Mouse (Mus musculus): ENCODE measurements at regions not wholly inside any gene's neighbourhood (a gene's known extent, or its start where the extent isn't known, plus 50 kb on each side); places are given as distances from the start of the nearest gene placed in this dataset.

DNA sequence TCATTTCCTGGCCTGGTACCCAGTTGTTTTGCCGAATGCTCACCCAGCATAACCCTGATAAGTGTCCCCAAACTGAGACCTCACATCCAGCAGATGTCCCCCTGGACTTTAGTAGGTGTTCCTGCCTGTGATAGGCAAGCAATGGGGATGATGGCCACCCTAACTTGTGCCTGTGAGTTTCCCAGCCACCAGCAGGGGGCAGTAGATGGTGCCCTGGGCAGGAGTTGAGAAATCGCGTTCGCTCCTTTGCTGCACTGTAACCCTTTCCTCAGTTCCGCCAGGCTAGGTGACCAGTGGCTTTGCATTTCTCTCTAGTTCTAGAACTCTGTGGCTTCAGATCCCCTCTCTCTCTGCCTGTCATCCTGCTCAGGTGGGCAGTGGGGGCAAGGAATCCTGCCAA lies 137.9 kb upstream of the Zc3h12a start:
- DNase-seq, result peak; percentile 3

DNA sequence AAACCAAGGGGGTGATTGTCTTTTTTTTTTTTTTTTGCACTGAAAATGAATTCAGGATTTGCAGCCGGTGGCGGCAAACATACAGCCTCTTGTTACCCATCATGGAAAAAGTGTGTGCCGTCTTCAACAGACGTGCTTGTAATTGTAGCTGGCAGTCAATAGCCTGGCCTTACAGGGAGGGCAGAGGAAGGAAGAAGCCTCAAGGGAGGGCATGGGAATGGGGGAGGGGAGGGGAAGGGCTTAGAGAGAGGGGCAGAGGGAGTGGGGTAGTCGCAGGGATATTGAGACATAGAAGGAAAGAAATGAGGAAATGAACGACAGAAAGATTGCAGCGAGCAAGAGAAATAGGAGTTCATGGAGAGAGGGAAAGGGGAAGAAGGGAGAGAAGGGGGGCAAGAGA lies 137.4 kb upstream of the Zc3h12a start:
- no peak for DNase-seq

DNA sequence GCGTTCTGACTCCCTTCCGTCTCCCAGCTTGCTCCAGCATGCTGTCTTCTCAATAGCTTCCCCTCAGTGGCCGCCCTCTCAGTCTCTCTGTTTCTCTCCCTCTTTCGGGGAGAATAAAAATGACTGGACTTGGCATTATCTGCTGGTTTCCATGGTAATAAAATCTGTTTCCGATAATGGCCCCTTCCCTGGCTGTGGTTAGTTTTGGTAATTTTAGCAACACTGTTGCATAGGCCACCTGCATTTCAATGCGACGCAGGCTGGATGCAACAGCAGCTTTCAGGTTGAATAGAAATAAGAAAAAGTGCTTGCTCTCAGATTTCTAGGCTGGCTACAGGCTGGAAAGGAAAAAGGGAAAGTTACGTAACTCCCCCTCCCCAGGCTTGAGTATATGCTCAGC lies 133.9 kb upstream of the Zc3h12a start:
- DNase-seq, result no peak

DNA sequence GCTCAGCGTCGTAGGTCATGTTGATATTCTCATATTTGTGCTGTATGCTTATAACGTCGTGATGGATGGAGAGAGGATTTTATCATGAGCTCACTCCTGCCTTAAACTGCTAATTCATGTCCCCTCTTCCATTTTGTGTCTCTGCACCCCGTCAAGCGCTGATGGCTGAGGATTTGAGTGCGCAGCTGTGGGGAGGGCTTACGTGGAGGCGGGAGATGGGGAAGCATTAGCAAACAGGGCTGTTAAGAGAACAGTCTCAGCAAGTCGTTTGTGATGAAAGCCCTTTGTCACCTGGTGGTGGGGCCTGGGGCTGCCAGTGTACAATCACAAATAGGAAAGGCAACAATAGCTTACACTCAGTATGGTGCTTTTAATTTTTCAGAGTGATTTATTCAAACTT lies 131.7 kb upstream of the Zc3h12a start:
- DNase-seq, result no peak

DNA sequence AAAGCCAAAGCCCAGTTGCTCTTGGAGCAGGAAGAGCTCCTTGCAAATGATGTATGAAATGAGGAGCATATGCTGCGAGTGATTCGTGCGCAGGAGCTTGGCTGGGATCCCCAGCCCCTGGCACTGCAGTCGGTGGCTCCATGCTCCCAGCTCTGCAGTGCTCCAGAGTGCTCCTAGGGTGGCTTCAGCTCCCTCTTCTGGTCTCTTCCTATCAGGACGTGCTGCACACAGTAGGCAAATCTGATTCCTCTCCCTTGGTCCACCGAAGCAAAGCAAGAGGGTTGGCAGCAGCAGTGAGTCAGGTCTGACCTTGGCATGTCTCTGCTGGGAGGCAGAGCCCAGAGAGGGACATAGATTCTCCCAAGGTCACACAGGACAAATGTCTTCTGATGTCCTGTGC lies 130.3 kb upstream of the Zc3h12a start:
- DNase-seq, result no peak

DNA sequence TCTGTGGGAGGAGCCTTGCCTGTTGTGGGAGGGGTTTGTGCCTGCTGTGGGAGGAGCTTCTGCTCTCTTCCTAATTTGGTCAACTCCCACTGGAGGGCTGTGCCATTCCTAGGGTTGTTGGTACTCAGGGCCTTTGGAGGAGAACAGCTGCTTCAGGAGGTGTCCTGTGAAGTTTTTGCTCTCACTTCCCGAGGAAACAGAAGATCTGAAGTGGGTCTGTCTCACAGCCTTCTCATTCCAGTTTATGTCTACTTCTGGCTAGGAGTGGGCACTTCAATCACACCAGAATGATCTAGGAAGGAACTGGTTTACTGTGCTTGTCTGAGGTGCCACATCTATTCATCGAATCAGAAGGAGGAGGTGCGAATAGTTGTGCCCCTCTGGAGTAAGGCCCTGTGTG lies 125.5 kb upstream of the Zc3h12a start:
- DNase-seq, result no peak

DNA sequence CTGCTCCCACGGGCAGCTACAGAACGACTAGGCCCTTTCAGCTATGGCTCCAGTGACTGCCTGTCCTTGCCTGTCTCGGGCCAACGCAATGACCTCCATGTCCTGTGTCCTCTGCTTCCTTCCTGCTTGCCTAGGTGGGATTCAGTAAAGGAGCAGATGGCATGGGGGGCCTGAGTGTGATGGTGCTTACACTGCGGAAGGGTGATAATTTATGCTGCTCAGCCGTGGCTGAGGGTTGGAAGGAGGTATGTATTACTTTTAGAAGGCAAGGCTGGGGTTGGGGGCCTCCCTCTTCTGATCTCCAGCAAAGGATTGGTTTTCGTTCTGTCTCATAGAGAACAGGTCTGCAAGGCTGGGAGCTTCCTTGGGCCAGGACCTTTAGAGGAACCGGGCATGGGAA lies 124.6 kb upstream of the Zc3h12a start:
- no peak for DNase-seq

DNA sequence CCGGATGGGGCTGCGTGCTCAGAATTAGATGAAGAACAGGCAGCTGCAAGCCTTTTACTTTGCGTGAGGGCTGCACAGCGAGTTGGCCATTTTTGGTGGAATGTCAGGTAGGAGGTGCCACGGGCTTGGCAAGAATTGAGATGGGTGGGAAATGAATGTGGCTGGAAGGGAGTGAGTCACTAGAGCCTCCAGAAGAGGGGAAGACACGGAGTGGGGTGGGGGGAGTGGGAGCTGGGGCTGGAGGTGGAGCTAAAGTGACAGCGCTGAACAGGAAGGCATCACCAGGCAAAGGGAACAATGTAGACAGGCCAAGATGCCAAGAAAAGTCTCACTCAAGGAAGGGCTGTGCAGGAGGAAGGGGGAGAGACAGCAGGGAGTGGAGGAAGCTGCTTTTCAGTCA lies 121.4 kb upstream of the Zc3h12a start:
- no peak for DNase-seq

DNA sequence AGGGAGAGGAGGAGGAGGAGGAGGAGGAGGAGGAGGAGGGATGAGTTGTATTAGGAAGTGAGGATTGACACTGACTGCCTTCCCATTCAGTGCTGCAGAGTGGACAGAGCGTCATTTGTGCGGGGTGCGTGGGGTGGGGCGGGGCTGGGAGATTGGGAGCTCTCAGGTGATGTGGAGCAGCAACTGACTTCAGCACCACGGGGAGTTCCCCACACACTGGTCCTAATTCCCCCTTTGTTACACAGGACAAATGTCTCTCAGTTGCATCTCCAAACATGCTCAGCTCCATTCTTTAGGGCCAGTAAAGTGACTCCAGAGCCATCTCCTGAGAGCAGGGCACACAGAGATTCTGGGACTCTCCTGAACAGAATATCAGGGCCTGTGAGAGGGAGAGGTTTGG lies 118.5 kb upstream of the Zc3h12a start:
- no peak for DNase-seq

DNA sequence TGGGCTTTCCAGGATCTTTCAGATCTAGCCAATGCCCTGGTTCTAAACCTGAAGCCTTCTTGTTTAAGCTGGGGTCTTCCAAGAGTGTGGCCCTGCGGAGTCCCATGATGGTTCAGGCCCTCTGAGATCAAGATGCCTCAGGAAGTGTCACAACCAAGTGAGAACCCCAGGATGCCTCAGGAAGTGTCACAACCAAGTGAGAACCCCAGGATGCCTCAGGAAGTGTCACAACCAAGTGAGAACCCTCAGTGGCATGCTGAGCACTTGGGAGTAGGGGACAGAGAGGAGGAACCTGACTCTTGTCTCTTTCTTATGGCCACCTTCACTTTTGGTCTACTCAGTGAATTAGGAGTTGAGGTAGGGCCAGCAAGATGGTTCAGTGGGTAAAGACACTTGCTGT lies 114.9 kb upstream of the Zc3h12a start:
- no peak for DNase-seq

DNA sequence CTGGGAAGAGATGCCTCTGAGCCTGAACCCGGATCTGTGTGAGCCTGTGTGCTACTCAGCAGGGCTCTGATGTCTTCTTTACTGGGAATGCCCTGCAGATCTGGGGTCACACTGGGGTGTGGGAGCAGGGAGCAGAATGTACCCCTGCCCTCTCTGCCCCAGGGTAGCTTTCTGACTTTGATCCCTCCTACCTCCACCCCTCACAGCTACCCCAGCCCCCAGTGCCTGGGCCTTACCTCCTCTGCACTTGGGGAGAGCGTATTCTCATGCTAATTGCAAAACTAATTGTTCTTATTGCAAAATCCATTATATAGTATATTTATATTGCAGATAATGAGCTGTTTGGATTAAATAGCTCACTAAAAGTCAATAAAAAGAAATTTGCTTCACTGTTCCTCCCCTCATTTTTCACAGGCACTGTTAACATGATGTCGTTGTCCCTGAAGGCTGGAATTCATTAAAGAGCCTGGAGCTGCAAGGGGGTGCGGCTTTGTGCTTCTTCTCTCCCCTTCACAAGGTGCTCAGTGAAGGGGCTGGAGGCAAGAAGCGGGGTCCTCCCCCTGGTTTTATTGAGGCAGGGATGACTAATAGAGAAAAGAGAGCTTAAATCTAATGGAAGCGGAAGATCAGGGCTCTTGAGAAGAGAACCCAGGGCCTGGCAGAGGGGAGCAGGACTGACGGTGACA lies 114.1 kb upstream of the Zc3h12a start:
- no peak for DNase-seq

DNA sequence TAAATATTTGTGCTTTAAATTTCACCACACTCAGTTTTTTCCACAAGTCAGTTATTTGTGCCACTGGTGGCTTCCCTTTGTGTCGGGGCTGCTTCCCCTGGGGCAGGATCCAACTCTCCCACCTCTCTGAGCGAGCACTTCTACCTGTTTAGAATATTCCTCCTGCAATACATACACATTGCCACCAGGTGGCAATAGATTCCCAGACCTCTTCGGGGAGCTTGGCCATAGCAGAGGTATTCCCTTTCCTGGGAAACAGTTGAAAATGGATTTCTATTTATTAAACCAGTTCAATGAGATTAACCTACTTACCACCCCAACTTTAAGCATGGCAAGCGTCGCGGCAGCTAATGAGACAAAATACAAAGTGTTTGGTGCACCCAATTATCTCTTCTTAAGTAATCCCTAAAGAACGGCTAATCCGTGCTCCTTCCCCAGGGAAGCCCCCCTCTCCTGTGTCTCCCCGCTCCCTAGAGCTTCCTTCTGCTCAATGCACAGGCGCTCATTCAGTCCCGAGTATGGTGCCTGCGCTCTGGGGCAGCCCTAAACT lies 104.1 kb upstream of the Zc3h12a start:
- DNase-seq, result peak; percentile 7

DNA sequence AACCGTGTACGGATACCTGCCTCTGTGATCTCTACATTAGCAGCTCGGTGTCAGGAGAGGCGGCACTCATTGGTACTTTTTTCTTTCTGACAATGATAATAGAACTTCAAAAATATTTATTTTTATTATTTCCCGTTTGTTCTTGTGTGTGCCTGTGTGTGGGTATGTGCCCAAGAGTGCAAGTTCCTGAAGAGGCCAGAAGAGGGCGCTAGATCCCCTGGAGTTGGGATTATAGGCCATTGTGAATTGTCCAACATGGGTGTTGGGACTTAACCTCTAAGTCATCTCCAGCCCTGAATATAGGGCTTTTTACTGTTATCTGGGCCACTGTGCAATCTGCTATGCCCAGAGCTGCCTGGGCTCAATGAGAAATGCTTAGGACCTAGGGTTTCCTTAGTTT lies 99.6 kb upstream of the Zc3h12a start:
- DNase-seq, result no peak

DNA sequence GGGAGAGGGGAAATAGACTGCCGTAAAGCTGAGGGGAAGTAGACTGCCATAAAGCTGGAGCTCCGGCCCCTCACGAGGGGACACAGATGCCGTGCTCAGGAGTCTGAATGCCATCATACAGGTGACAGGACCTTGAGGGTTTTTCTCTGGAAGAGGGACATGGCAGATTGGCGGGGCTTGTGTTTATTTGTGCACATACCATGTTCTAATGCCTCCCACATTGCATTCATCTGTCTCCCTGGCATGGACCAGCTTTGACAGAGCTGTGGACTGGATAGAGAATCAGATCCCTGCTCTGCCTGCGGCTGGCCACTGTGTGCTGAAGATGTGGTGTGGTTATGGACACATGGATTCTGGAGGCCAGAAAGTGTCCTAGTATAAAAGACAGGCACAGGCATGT lies 95.3 kb upstream of the Zc3h12a start:
- no peak for DNase-seq

DNA sequence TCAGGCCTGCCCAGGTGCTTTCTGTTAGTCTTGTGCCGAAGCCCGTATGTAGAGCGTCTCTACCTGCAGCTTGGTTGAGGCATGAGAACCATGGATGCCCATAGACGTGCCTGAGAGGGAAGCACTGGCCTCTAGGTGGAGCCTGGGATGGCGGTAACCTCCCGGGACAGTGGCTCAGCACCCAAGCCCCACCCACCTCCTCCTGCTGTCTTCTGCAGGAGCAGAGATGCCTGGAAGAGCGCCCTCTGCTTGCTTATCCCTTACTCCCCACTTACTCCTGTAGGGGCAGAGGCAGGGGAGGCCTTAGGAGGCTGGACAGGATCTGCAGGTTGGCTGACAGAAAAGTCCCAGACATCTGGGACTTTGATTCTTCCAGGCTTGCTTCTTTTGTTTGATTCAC lies 92.7 kb upstream of the Zc3h12a start:
- DNase-seq, result peak; percentile 21

DNA sequence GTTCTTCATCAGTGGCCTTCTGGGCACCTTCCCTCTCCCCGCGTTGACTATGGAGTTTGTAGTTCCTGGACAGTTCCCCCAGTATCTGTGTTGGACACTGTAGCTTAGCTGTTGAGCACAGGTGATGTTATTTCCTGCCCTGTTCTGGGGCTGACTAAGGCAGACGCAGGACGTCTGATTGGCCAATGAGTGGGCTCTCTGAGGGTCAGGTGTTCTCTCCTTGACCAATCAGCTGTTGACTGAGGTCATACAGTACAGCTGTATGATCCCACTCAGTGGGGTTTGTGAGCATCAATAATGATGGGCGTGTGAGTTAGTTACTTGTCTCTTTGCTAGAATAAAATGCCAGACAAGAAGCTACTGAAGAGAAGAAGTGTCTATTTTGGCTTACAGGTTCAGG lies 91.6 kb upstream of the Zc3h12a start:
- no peak for DNase-seq

DNA sequence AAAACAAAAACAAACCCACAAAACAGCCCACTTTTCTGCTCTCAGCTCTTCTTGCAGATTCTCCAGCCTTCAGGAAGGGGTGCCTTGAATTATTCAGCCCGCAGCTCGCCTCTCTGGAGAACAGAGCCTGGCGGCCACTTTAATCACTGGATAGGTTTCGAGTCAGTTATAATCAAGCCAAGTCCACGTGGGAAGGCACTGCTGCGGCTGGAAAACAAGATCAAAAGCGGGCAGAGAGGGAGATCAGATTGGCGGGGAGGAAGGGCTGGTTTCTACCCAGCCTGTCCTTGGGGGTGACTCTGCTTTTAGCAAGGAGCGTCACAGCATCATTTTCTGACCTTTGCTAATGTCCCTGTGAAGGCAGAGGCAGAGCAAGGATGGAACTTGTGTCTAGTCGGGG lies 86.7 kb upstream of the Zc3h12a start:
- DNase-seq, result no peak

DNA sequence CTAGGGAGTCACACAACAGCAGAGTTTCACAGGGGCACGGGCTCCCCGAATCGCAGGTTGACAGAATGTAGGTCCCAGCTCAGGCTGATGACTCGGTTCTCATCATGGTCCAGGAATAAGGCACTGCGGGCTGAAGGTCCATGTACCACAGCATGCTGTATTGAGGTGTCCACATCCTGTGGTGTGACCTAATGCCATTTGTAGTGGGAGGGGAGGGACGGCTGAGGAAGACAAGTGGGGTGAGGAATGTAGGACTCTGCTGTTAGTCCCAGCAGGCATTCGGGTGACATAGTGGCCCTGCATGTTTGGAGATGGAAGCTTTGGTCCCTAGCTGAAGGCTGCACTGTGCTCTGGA lies 84.5 kb upstream of the Zc3h12a start:
- DNase-seq, result no peak

DNA sequence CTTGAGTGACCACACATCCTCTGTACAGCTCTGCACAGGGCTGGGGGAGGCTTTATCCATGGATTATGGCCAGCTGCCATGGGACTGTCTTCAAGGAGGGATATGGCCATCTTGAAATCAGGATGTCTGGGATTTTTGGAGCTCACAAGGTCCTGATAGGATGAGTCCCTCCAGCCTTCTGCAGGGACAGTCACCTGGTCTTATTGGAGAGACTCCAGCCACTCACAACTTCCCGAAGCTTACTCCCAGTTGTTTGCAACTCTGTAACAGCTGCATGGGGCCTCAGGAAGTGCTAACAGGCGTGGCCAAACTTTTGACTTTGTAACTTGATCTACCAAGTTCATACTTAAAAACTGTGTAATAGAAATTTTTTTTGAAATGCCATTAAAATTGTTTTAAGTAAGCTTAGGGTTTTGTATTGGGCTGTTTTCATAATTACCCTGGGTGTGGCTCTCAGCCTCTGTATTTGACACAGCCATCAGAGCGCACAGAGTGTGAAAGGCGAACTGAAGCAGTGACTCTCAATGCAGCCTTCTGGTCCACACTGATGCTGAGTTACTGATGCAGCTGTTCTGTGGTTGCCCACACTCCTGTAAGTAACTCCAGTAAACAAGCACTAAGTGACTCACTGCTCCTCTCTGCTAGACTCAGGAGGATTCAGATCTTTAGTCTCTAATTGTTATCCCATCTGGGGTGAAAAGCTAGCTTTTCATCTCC lies 84.0 kb upstream of the Zc3h12a start:
- peak; percentile 19 for DNase-seq

DNA sequence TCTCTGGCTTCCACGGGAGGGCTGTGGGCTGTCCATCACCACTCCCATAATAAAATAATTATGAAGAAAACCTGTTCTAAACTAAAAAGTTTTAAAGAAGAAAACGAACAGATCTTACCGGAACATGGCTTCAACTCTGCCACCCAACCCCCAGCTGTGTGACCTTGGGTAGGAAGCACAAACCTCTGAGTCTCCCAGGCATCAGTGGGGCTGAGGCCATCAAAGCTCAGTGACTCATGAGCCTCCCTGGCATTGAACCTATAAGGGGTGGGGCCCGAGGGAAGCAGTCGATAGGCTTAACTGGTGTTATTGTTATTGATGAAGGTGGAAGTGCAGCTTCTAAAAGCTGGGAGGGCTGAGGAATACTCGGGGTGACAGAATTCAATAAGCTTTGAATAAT lies 83.1 kb upstream of the Zc3h12a start:
- no peak for DNase-seq

DNA sequence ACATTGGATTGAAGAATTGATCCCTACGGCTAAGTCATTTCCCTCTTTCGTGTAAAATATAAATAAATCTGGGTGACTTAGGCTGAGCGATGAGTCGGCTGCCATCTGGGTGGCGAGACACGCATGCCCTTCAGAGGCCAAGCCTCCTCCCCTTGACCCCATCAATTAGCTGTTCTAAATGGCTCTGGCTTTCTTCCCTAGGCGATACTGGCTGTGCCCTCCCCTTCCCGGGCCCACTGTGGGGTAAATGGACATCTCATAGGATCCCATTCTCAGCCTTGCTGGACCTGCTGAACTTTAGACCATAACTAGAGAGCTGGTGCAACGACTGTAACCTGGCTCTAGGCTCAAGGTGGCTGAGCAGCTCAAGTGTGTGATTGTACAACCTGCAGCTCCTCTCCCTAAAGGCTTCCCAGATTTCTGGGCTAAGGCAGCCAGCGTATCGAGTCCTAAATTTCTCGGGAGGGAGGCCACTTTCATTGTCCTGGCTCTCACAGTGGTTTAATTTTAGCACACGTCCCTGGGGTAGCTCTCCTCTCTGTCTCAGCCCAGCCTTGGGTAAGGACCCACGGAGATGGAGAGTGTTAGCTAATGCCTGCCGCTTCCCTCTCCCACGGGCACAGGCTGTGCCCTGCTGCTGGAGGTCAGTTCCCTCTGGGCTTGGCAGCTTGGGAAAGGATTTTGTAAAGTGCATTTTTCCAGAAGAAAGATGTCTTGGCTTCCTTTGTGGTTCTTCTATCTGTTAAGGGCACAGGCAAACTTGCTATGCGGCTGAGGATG lies 80.7 kb upstream of the Zc3h12a start:
- DNase-seq, result no peak

DNA sequence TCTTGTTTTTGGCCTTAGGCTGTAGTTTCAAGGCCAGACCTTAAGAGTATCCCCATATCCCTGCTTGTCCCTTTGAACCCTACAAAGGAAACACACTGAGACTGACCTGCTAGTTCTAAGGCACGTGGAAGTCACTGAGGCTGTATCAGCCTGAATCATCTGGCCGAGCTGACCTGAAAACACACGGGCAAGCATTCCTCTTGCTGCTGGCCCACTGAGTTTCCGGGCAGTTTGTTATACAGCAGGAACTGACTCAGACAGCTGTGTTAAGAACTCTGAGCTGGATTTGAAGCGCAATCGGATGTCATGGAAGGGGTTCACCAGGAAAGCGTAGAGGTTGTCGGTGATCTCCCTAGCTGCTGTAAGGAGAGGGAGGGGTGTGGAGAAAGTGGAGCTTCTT lies 75.9 kb upstream of the Zc3h12a start:
- no peak for DNase-seq

DNA sequence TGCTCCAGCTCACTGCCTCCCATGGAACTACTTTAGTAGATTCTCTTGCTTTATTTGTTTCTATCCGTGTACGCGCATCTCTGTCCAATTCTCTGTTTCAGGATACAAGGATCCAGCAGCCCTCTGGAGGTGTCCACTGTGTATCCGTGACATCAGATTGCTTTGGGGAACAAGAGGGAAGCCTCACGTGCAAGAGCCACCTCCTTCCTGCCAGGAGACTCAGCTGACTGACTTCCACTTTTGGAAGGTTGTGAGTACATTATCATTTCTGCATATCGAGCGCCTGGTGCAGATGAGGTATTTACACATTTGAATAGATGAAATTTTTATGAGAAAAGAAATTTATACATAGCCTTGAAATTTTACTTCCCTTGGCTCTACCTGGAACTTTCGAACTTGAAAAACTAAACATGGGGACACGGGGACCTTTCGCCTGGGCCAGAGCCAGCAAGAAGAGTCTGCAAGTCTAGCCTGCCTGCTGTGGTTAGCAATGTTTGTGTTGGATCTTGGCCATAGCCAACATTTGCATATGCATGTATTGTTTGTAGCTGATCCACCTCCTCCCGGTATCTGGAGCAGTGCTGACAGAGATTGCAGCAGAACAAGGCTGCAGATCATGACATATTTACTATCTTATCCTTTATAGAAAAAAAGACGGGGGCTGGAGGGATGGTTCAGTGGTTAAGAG lies 74.1 kb upstream of the Zc3h12a start:
- DNase-seq, result peak; percentile 58
